Mouse (Mus musculus) intestine, embryonic 14.5 days (tissue): Measurements from ENCODE around the gene Efna5. TPM values are rescaled to one million over a fixed set of nuclear protein-coding genes. Genes with fewer than 3 reads are reported as not detected.

ENCODE experiments used
- ATAC-seq: fragments of 200-750 bp; cut with Nextera tagmentation; replicated peaks from 2 replicates; pipeline ENCODE4 v1.8.0; 2017; ENCODE audit warnings: low read depth, moderate number of reproducible peaks, moderate TSS enrichment, moderate library complexity; ENCODE audit not compliant: low FRiP score, low TSS enrichment
- DNase-seq: peaks from one replicate; pipeline ENCODE4 v3.0.0-alpha.2; 2018; ENCODE audit warnings: low spot score
- H3K27ac ChIP-seq: fragments of 300-500 bp; sonication (generic); 2 replicates; pipeline ENCODE4 v1.5.1; 2014; ENCODE audit warnings: low read depth, mild to moderate bottlenecking, control low read depth
- H3K27me3 ChIP-seq: fragments of 300-500 bp; sonication (generic); replicated peaks from 2 replicates; pipeline ENCODE4 v1.6.1; 2014; ENCODE audit warnings: low read length, control low read depth; ENCODE audit not compliant: control insufficient read depth, insufficient read depth
- H3K36me3 ChIP-seq: fragments of 300-500 bp; sonication (generic); 2 replicates; pipeline ENCODE4 v1.6.1; 2014; ENCODE audit warnings: low read length, control low read depth; ENCODE audit not compliant: control insufficient read depth, insufficient read depth
- H3K4me1 ChIP-seq: fragments of 300-500 bp; sonication (generic); replicated peaks from 2 replicates; pipeline ENCODE4 v1.6.1; 2014; ENCODE audit warnings: low read length, control low read depth, mixed read lengths; ENCODE audit not compliant: control insufficient read depth, insufficient read depth
- H3K4me2 ChIP-seq: fragments of 300-500 bp; sonication (generic); 2 replicates; pipeline ENCODE4 v1.6.1; 2014; ENCODE audit warnings: low read length
- H3K4me3 ChIP-seq: fragments of 300-500 bp; sonication (generic); 2 replicates; pipeline ENCODE4 v1.5.1; 2014; ENCODE audit warnings: low read depth, low read length, control low read depth, mixed read lengths
- H3K9ac ChIP-seq: fragments of 300-500 bp; sonication (generic); 2 replicates; pipeline ENCODE4 v1.6.1; 2014; ENCODE audit warnings: mild to moderate bottlenecking, low read length
- H3K9me3 ChIP-seq: fragments of 300-500 bp; sonication (generic); 2 replicates; pipeline ENCODE4 v1.6.1; 2016; ENCODE audit warnings: low read length, control low read depth; ENCODE audit not compliant: control insufficient read depth
- WGBS: fragments of 180-500 bp; shearing (Covaris S2); extraction: QIAGEN DNeasy Blood & Tissue Kit; methylation state at CpG from one replicate; pipeline ENCODE4 v1.1.7; 2014; 5-methylcytosine and 5-hydroxymethylcytosine counted together
- polyA plus RNA-seq: library from polyadenylated mRNA; unstranded; fragments of >200 nt; fragmentation: Nextera tagmentation; extraction: Ambion mirVana; gene quantifications from 2 replicates; pipeline ENCODE4 v1.2.1, GENCODE M21; 2014

The Efna5 gene
- polyA plus RNA-seq, 1 experiment from 2014 or later, result 42.4 TPM

GRCm38 (mm10) chr17:62607304-62607914 lies 273.7 kb downstream of the Efna5 start:
- Histone ChIP-seq H3K9ac (no peak overlapping the region), H3K27ac (no peak overlapping the region), H3K4me3 (no peak overlapping the region), H3K27me3 (no peaks in the 10 kb centered on the region), H3K9me3 (no peaks in the 10 kb centered on the region), H3K4me2 (no peak overlapping the region), H3K4me1 (no peaks in the 10 kb centered on the region), H3K36me3 (peaks cover 4% of the 10 kb centered on the region; the same call in 1 of the 2 replicates)
- DNase-seq (no peak), ATAC-seq (no peak)
- 89% methylated on average over 18 of the region's 18 CpGs for WGBS

GRCm38 (mm10) chr17:62606681-62607080 lies 274.4 kb downstream of the Efna5 start:
- no peak for DNase-seq
- H3K4me1 ChIP-seq, result no peaks in the 10 kb centered on the region
- H3K9ac ChIP-seq, result no peak overlapping the region
- H3K4me2 ChIP-seq, result no peak overlapping the region
- no peak overlapping the region for H3K27ac ChIP-seq
- H3K36me3 ChIP-seq, result peaks cover 12% of the 10 kb centered on the region
- H3K9me3 ChIP-seq, result no peaks in the 10 kb centered on the region
- WGBS, result 89% methylated on average over 6 of the region's 6 CpGs
- no peak for ATAC-seq
- H3K27me3 ChIP-seq, result no peaks in the 10 kb centered on the region
- no peak overlapping the region for H3K4me3 ChIP-seq

GRCm38 (mm10) chr17:62604309-62604708 lies 276.8 kb downstream of the Efna5 start:
- no peaks in the 10 kb centered on the region for H3K27me3 ChIP-seq
- no peak overlapping the region for H3K4me2 ChIP-seq
- H3K4me3 ChIP-seq, result no peak overlapping the region
- no peak overlapping the region for H3K27ac ChIP-seq
- H3K4me1 ChIP-seq, result no peaks in the 10 kb centered on the region; the same call in 1 of the 2 replicates
- H3K9me3 ChIP-seq, result no peaks in the 10 kb centered on the region
- H3K36me3 ChIP-seq, result peaks cover 17% of the 10 kb centered on the region
- WGBS, result 65% methylated on average over 5 of the region's 5 CpGs
- ATAC-seq (no peak), DNase-seq (no peak)
- no peak overlapping the region for H3K9ac ChIP-seq

- DNase-seq (no peak), ATAC-seq (no peak)
- H3K9ac ChIP-seq, result no peak overlapping the region
- peaks cover 17% of the 10 kb centered on the region for H3K36me3 ChIP-seq
- WGBS, result 74% methylated on average over 5 of the region's 5 CpGs
- no peaks in the 10 kb centered on the region for H3K27me3 ChIP-seq
- H3K9me3 ChIP-seq, result no peaks in the 10 kb centered on the region
- H3K4me3 ChIP-seq, result no peak overlapping the region
- H3K4me2 ChIP-seq, result no peak overlapping the region
- H3K27ac ChIP-seq, result no peak overlapping the region
- no peaks in the 10 kb centered on the region; the same call in 1 of the 2 replicates for H3K4me1 ChIP-seq
Observed at GRCm38 (mm10) chr17:62603604-62604003, 277.5 kb downstream of the Efna5 start.

GRCm38 (mm10) chr17:62598716-62599490 lies 282.2 kb downstream of the Efna5 start:
- H3K27me3 ChIP-seq, result no peaks in the 10 kb centered on the region
- H3K27ac ChIP-seq, result no peak overlapping the region
- no peak for DNase-seq
- H3K4me3 ChIP-seq, result no peak overlapping the region
- H3K9ac ChIP-seq, result no peak overlapping the region
- no peaks in the 10 kb centered on the region; the same call in 1 of the 2 replicates for H3K4me1 ChIP-seq
- H3K9me3 ChIP-seq, result no peaks in the 10 kb centered on the region
- ATAC-seq, result no peak
- H3K36me3 ChIP-seq, result peaks cover 14% of the 10 kb centered on the region
- 55% methylated on average over 9 of the region's 9 CpGs for WGBS
- no peak overlapping the region for H3K4me2 ChIP-seq

- no peak for DNase-seq
- no peaks in the 10 kb centered on the region for H3K4me1 ChIP-seq
- no peak overlapping the region for H3K4me3 ChIP-seq
- no peak overlapping the region for H3K9ac ChIP-seq
- no peaks in the 10 kb centered on the region for H3K9me3 ChIP-seq
- no peaks in the 10 kb centered on the region for H3K36me3 ChIP-seq
- no peak overlapping the region for H3K4me2 ChIP-seq
- no peak for ATAC-seq
- H3K27me3 ChIP-seq, result no peaks in the 10 kb centered on the region
- 73% methylated on average over 5 of the region's 5 CpGs for WGBS
- no peak overlapping the region for H3K27ac ChIP-seq
Observed at GRCm38 (mm10) chr17:62592436-62593074, 288.6 kb downstream of the Efna5 start.

- Histone ChIP-seq H3K27ac (no peak overlapping the region), H3K9me3 (peaks cover 4% of the 10 kb centered on the region; the same call in 1 of the 2 replicates), H3K36me3 (no peaks in the 10 kb centered on the region), H3K27me3 (no peaks in the 10 kb centered on the region), H3K4me1 (no peaks in the 10 kb centered on the region), H3K4me2 (no peak overlapping the region), H3K9ac (no peak overlapping the region), H3K4me3 (no peak overlapping the region)
- DNase-seq (no peak), ATAC-seq (no peak)
- WGBS, result 73% methylated on average over 10 of the region's 10 CpGs
Observed at GRCm38 (mm10) chr17:62591581-62592435, 289.3 kb downstream of the Efna5 start.
